Mouse (Mus musculus) brain, adult 10 weeks (tissue): ENCODE data around the gene Hnrnpk. TPM values are rescaled to one million over a fixed set of nuclear protein-coding genes. Genes with fewer than 3 reads are reported as not detected.

ENCODE experiments used
- polyA plus RNA-seq: library from polyadenylated mRNA; stranded (reverse); fragments of 350-450 nt; fragmentation: Illumina TruSeq; extraction: RNeasy Lipid Tissue Mini Kit (QIAGEN cat#74804); gene quantifications from one replicate; pipeline ENCODE4 v1.2.3, GENCODE M21; 2015; ENCODE audit warnings: low read depth, low replicate concordance

Hnrnpk gene
- 485 TPM for polyA plus RNA-seq

GRCm38 (mm10) chr13:58403243-58403642 is at the start of gene Hnrnpk:
Gene Hnrnpk (minus strand): TSS chr13:58403343.

GRCm38 (mm10) chr13:58402003-58402743 is 970 bp downstream of the Hnrnpk start, which contains the start of gene Rmi1:
Gene Rmi1 (plus strand): TSS chr13:58402248.

DNA sequence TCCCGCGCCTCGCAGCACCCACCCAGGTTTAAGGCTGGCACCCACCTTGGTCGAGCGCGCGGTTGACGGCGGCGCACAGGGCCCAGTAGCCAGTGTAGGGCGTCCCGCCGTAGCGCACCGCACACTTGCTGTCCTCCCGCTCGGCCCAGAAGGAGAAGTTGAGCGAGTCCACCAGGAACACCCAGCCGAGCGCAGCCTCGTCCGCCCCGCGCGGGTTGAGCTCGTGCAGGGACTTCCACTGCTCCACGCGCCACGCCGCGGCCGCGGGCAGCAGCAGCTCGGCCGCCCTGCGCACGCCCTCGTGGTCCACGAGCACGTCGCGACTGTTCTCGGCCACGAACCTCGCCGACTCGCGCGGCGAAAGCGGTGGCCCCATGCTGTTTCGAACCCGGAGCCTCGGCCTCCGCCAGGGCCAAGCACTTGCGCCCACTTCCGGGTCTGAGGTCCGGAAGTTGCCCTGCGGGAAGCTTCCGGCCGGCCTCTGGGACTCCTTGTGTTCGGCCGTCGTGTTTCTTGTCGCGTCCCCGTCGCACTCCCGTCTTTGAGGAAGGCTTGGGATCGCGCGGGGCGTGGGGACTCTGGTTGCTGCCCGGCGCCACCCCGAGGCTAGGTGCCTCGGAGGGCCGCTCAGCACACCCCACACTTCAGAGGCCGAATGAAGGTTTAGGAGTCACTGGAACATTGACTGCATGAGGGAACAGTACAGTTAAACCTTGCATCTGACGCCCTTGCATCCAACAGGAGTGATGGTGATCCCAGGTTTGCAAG is 18.2 kb downstream of the Hnrnpk start, which contains the start of gene 2210016F16Rik:
TSS of gene 2210016F16Rik (minus strand) at position 447 of the 768 bp plus-strand sequence.

DNA sequence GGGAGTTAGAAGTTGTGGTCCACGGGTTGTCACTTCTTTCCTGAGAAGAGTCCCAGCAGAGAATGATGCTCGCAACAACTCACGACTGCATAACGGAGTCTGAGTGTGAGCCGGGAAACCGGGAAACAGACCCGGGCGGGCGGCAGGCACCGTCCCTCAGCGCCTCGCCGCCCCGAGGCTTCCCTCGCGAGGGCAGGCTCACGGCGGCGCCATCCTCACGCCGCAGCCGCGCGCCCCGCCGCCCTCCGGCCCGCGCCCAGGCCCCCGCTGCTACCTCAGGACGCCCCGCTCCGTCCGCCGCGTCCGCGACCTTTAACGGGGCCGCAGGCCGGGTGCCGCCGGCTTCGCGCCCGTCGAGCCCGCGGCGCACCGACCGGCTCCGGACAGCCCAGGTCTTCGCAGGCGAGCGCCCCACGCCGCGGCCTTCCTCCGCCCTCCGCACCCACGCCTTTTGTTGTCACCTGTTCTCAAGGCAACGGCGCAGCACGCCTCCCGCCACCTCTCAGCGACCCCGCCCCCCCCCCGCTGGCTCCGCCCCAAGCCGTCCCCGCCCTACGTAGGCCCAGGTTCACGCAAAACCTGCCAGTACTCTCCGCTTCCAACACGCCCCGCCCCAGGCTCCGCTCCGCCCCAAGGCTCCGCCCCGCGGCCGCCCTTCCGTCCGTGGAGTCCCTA is 44.4 kb downstream of the Hnrnpk start, which contains the start of gene Kif27:
TSS of gene Kif27 (minus strand) at position 494 of the 675 bp plus-strand sequence.

Other genes with a start within 250 kb of the Hnrnpk start
- 34.8 TPM for gene Idnk, start 245.7 kb downstream of the Hnrnpk start, polyA plus RNA-seq
- gene Ubqln1, start 187.7 kb downstream of the Hnrnpk start, polyA plus RNA-seq: 135 TPM
- gene Gkap1, start 127.6 kb downstream of the Hnrnpk start, polyA plus RNA-seq: 30.4 TPM
- 2.1 TPM for gene Kif27, start 44.2 kb downstream of the Hnrnpk start, polyA plus RNA-seq
- 6.0 TPM for gene 2210016F16Rik, start 18.1 kb downstream of the Hnrnpk start, polyA plus RNA-seq
- gene Rmi1, start 1.1 kb downstream of the Hnrnpk start, polyA plus RNA-seq: 17.2 TPM
- gene Slc28a3, start 207.5 kb upstream of the Hnrnpk start, polyA plus RNA-seq: not detected